Mouse (Mus musculus) telencephalon, adult 2 months (tissue): ENCODE measurements at regions not wholly inside any gene's neighbourhood (a gene's known extent, or its start where the extent isn't known, plus 50 kb on each side); places are given as distances from the start of the nearest gene placed in this dataset.

Experiments used
- DNase-seq: peaks from one replicate; pipeline ENCODE4 v3.0.0-alpha.2; 2011; ENCODE audit warnings: low read depth, low spot score

DNA sequence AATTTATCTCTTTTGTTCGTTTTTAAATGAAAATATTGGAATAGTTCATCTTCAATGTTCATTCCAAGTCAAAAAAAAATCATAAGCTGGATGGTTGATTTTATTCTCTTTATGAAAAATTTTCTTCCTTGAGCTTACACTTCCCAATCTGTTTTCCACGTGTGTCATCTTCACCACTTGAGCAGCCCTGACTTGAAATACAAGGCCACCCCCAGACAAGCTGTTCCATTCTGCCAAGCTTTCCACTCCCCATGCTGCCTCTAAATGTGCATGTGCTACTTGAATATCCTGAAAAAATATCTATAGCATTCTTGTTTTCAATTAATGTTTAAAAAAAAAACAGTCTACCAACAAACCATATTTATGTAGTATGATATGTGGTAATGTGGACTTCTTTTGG is 693.2 kb downstream of the Basp1 start:
- peak; percentile 95 for DNase-seq

- DNase-seq = no peak
Observed at GRCm38 (mm10) chr15:24682167-24682566, 731.4 kb downstream of the Basp1 start.

DNA sequence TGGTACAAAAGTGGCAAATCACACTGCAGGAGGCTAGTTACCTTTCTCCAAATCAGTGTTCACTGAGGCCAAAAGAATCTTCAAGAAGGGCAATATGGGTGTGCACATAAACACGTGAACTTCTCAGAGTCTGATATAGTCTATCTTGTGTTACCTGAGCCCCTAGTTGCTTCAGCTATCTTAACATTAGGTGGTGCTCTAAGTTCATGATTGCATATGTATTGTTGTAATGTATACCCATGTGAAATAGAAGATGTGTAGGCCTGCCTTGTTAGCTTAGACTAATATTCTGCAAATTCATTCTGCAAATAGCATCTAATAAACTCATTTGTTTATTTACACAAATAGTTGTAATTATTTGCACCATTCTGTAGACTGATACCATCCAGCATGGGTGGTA is 764.6 kb downstream of the Basp1 start:
- DNase-seq = peak; percentile 40

DNA sequence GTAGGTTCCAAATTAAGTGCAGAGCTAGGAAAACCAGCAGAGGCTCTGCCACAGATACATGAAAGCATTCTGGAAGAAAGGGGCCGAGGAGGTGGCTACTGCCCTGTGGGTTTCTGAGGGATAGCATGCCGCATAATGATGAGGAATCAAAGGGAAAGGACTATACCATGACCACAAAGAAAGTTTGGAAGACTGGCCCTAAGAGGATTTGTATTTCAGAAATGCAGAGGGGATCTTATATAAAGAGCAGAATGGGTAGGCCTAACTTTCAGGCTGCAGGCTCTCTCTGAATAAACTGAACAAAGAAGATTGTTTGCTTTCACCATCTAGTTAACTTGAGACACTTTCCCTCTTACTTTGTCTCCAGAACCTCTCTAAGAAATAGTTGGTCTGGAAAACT is 777.9 kb downstream of the Basp1 start:
- DNase-seq = no peak

GRCm38 (mm10) chr15:24596242-24596641 is 817.3 kb downstream of the Basp1 start:
- DNase-seq = peak; percentile 22

- peak; percentile 35 for DNase-seq
Observed at GRCm38 (mm10) chr15:24588943-24589342, 824.6 kb downstream of the Basp1 start.

GRCm38 (mm10) chr15:24566981-24567380 is 846.6 kb downstream of the Basp1 start:
- DNase-seq = peak; percentile 52

- no peak for DNase-seq
Observed at GRCm38 (mm10) chr15:24556806-24557205, 856.8 kb downstream of the Basp1 start.

- peak; percentile 34 for DNase-seq
Observed at GRCm38 (mm10) chr15:24550108-24550507, 863.5 kb downstream of the Basp1 start.

- DNase-seq = no peak
Observed at GRCm38 (mm10) chr15:24530065-24530464, 883.5 kb downstream of the Basp1 start.

DNA sequence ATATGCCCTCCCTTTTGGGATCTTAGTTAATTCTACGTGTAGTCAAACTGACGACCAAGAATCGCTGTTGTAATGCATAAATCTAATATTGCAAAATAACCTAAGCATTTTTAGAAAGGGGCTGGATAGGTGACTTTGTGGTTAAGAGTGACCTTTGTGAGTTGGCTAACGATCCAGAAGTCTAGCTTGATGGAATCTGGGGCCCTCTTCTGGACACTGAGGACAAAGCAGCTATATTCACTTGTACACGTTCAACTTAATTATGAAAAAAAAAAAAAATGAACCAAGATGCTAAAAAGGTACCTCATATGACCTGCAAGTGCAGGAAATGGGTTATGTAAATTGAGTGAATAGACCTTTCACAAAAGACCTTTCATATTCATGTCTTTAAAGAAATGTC is 886.2 kb downstream of the Basp1 start:
- DNase-seq = peak; percentile 13

DNA sequence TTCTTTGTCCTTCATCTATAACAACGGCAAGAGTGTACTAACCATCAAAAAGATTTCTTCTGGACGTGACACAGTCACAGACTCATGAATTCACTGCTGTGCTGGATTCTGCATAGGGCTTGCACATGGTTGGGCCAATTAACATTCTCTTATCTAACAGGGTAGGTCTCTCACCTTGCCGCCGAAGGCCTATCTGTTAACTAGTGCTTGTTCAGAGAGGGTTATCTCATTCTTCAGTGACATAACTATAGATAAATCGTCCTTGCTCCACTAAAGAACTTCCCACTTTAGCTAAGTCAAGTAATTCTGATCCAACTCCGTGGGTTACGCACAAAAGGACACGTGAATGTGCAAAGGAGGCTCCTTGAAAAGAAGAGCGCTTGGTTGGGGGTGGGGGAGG is 899.6 kb downstream of the Basp1 start:
- DNase-seq = no peak

GRCm38 (mm10) chr15:24501907-24502559 is 911.5 kb downstream of the Basp1 start:
- peak; percentile 1 for DNase-seq

DNA sequence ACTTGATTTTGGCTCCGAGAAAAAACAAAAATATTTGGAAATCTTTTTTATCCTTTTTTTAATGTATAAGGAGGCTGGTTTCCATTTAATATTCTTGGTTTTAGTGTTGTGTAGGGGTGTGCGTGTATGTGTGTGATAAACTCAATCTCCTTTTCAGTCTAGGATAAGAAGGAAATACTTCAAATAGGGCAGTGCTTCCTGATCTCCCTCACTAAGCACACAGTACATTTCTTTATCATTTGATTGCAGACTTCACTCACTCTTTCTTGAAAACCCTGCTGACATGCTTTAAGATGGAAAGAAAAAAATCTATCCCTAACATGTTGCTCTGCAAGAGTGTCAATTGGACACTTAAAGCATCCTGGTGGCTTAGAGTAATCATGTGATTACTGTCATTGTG is 927.3 kb downstream of the Basp1 start:
- DNase-seq = no peak

GRCm38 (mm10) chr15:24468239-24468638 is 945.3 kb downstream of the Basp1 start:
- no peak for DNase-seq

GRCm38 (mm10) chr15:24457726-24458125 is 955.8 kb downstream of the Basp1 start:
- peak; percentile 49 for DNase-seq

GRCm38 (mm10) chr15:24433083-24433482 is 980.5 kb downstream of the Basp1 start:
- no peak for DNase-seq

GRCm38 (mm10) chr15:24429154-24429553 is 984.4 kb downstream of the Basp1 start:
- DNase-seq = no peak

DNA sequence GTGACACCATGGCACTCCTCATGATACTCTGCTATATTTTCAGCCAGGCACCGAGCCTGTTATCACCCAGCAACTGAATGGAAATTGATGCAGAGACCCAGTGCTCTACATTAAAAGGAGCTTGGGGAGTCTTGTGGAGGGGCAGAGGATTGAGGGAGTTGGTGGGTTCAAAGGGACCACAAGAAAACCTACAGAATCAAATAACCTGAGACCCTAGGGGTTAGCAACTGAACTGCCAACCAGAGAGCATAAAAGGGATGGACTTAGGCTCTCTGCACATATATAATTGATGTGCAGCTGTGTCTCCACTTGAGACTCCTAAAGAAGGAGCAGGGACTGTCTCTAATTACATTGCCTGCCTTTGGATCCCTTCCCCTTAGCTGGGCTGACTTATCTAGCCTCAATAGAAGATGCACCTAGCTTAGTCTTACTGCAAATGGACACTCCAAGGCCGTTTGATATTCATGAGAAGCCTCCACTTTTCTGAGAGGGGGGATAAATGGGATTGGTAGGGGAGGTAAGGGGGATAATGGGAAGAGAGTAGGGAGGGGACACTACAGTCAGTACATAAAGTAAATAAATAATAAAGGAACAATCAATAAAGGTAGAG is 991.1 kb downstream of the Basp1 start:
- DNase-seq = no peak

DNA sequence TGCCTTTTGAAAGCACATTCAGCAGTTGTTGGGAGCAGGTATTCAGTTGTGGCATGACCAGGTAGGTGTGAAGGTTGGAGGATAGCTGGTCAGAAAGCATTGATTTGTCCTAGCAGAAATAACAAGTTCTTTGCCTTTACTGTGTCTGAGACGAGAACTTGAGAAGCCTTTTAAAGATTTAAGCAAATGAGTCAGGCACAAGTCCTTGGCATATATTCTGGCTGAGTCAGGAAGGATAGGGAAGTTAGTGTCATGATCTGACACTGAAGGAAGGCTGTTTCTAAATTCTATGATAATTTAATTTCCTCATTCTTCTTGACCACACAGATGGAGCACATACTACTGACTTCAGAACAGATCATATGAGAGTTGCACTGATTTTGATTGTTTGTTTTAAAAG is 993.8 kb downstream of the Basp1 start:
- DNase-seq = no peak

GRCm38 (mm10) chr15:24419186-24419585 is 994.4 kb downstream of the Basp1 start:
- DNase-seq = no peak

GRCm38 (mm10) chr15:24407691-24408090 is 1005.9 kb downstream of the Basp1 start:
- peak; percentile 49 for DNase-seq

GRCm38 (mm10) chr15:24405305-24405704 is 1008.3 kb downstream of the Basp1 start:
- DNase-seq = no peak

- DNase-seq = no peak
Observed at GRCm38 (mm10) chr15:24400088-24400487, 1013.5 kb downstream of the Basp1 start.
